Mouse (Mus musculus): ENCODE data around the gene Tagln2.

Gene Tagln2

DNA sequence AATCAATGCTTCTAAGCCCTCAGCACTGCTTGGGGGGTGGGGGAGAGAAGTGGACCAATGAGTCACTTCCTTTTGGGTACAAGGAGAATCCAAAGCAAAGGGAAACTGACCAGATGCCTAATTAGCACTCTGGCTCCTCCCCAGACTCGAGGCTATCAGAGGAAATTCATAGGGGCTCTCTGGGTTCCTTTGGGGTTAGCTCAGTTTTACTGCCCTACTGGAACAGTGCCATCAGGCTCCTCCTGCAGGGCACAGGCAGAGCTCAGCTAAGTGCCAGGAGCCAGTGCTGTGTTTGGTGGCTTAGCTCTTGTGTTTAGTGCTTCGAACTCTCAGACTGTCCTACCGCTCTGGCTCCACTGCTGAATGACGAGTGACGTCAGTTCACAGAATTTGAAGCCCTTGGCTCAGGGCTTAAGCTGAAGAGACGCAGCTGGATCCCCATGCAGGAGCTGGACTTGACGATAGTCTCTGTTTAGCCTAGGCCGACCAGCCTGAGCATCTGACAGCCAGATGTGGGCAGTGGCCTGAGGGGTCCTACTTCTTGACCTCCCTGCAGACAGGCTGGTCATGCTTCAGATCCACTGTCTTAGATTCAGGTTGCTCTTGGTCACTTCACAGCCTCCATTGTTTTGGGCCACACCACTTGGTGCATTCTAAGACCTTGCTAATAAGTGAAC lies 30.8 kb downstream of the Tagln2 start:
- no peak for DNase-seq

DNA sequence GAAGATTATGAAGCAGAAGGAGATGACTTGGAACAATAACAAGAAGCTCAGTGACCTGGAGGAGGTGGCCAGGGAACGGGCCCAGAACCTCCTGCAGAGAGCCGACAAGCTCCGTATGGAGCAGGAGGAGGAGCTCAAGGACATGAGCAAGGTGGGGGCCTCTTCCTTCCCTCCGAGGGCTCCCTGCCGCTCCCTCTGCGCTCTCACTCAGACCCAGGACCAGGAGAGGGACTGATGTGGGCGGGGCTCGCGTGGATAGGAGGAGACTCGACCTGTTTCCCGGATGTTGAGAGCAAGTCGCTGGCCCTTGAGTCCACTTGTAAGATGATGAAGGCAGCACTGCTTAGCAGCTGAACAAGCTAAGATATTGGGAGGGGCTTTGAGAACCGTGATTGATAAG lies 32.7 kb downstream of the Tagln2 start:
- peak; percentile 25 for DNase-seq

DNA sequence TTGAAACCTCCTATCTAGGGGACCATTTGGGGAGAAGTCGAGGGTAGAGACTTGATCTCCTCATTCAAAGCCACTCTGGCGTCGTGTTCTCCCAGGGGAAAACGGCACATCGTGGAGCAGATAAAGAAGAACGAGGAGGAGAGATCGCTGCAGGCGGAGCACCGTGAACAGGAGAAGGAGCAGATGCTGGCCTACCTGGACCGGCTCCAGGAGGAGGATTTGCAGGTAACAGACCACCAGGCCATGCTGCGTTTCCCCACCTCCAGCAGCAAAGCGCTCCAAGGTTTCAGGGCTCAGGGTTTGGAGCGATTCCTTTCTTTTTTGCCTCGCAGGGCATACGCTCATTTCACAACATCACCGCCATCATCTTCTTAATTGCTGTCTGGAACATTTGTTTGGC lies 35.3 kb downstream of the Tagln2 start:
- no peak for DNase-seq

GRCm38 (mm10) chr1:172539827-172540226 lies 40.0 kb downstream of the Tagln2 start:
- DNase-seq, result no peak

DNA sequence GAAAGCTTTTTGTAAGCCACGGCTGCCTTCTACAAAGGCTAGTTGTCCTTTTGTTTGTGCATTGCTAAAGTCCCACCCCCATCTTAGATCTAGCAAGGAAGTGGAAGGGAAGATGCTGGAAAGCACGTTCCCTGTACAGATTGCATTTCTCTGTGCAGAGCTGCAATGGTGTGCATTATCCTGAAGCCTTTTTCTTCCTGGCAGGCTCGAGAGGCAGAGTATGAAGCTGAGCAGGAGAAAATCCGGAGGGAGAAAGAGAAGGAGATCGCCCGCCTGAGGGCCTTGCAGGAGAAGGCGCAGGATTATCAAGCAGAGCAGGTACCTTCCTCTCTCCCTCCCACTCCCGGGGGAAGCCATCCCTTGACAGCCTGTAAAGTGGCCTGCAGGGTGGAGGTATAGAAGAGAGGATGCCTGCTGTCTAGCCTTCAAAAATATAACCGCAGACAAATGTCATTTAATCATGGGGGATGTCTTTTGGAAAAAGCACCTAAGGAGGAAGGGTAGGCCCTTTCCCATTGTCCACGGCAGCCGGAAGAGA lies 40.5 kb downstream of the Tagln2 start:
- DNase-seq, result no peak

DNA sequence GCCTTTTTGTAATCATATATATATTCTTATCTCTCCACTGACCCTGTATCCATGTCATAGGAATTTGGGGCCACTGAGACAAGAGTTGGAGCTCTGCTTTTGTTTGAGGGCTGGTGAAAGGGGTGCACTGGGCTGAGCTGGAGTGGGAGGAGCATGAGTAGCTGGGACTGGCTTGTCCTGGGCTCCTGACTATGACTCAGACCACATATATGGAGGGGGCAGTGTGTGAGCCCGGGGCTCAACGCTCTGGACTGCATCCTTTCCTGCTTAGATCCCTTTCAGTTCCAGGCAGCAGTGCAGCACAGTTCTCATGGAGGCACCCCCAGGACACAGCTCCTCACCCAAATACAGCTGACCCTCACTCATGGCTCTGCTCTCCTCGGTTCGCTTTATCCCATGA lies 46.2 kb downstream of the Tagln2 start:
- DNase-seq, result no peak

- DNase-seq, result no peak
These were observed 48.7 kb downstream of the Tagln2 start for GRCm38 (mm10) chr1:172548501-172548900.

- DNase-seq, result no peak
These were observed 49.5 kb downstream of the Tagln2 start for GRCm38 (mm10) chr1:172549314-172549713.

GRCm38 (mm10) chr1:172549717-172550116 lies 49.9 kb downstream of the Tagln2 start:
- no peak for DNase-seq

DNA sequence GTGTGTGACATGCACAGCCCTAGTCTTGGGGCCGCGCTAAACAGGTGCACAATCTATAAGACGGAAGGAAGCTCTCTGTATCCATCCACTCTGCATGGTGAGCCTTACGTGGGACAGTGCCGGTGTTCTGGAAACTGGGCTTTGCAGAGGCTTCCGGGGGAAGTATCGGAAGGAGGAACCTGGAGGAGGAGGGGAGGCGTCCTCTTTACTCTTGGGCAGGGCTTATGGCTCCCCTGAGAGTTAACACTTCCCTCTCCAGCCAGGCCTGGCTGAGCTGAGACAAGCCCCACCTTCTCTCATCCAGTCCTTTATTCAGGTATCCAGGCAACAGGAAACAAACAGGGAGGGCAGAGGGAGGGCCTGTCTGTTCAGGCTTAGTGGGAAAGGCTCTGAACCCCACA lies 50.7 kb downstream of the Tagln2 start:
- DNase-seq, result peak; percentile 36

- no peak for DNase-seq
These were observed 51.2 kb downstream of the Tagln2 start for GRCm38 (mm10) chr1:172551009-172551408.

DNA sequence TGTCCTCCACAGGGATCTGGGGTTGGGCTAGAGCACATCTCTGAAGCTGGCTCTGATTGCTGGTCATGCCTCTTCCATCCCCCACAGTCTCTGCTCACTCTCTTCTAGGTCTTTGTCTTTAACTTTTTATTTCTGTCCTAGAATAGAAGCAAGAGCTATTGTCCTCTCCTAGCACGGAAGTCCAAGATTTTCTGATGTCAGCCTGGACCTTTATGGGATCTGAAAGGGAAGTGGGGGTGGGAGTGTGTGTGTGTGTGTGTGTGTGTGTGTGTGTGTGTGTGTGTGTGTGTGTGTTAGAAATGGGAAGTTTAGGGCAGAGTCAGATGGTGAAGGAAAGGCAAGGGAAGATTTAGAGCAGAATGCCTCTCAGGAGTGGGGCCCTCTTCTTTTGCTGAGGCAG lies 52.8 kb downstream of the Tagln2 start:
- no peak for DNase-seq

DNA sequence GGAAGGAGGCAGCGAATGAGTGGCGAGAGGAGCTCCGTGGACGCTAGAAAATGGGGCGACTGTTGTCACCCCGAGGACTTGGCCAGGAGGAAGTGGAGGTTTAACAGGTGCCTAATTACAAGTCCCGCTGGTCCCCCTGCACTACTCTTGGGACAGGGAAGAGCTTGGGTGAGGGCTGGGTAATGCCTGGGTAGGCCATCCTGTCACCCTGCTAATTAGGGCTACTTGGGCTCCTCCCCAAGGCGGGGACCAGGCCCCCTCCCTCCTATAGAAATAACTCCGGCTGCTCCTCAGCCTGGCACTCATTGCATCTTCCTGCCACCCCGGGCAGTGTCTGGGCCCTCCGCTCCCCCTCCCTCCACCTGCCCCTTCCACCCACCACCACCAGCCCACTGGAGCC lies 55.8 kb downstream of the Tagln2 start, which contains the start of gene Vsig8:
TSS of gene Vsig8 (plus strand) at position 301 of the 400 bp plus-strand sequence.
- no peak for DNase-seq
